Comparison of ENCODE assay signal across 9 mouse cellular contexts in the genomic region with DNA sequence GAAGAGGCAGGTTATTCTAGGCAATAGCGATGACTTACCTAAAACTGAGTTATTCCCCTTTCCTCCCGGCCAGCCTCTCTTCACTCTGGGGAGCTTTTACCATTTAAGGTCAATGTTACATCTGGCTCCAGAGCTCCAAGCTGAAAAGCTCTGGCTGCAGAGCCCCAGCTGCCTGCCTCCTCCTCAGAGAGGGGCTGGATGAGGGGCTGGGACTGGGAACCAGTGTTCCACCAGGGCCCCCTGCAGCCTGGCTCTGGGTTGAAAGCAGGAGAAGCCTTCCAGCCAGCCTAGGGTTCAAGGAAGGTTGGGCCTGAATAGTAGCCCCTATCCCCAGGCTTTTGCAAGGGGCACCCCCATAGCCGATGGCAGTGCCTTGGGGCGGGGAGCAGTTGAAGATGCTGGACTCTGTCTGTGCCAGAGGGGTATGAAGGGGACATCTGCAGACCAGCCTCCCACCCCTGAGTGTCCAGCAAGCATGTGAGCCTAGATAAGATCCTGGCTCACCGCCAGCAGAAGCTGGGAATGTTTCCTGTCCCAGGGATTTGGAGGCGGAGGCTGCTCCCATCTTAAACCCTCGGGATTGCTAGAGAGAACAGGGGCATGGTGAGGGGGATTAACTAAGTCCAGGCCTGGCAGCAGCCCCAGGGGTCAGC. TPM values are rescaled to one million over a fixed set of nuclear protein-coding genes. Genes with fewer than 3 reads are reported as not detected.
DNase-seq lines count a peak whose midpoint lies in the region; ATAC-seq and TF ChIP-seq lines count a peak whose summit lies in the region.
"Had no signal": no experiment of that assay in that cellular context is flagged by ENCODE, and none has a peak within 500 bp of the region (broad histone marks: within the 10 kb centered on the region; RNA-seq: fewer than 3 reads in every experiment).

A gene (minus strand): TSS at position 409 of the 653 bp plus-strand sequence.

- no peaks in the 10 kb centered on the region for H3K36me3 ChIP-seq in heart, embryonic 10.5 days
- no peaks in the 10 kb centered on the region for H3K36me3 ChIP-seq in kidney, embryonic 14.5 days (ENCODE audit: control insufficient read depth, insufficient read depth, low read length)
- no peaks in the 10 kb centered on the region for H3K36me3 ChIP-seq in lung, embryonic 14.5 days (ENCODE audit: insufficient read depth)
- H3K36me3 ChIP-seq in testis, adult 2 months (ENCODE audit: control insufficient read depth, insufficient read depth, low read length): no peaks in the 10 kb centered on the region
- H3K36me3 ChIP-seq: hindbrain, embryonic 15.5 days had no signal

- peak within 1 kb of the TSS; percentile 43 for H3K4me3 ChIP-seq in heart, embryonic 10.5 days
- H3K4me3 ChIP-seq in kidney, embryonic 14.5 days (ENCODE audit: low read length): peak within 1 kb of the TSS; percentile 35
- peak within 1 kb of the TSS; percentile 28 for H3K4me3 ChIP-seq in lung, embryonic 14.5 days (ENCODE audit: low read depth, low read length)
- H3K4me3 ChIP-seq in testis, adult 2 months (ENCODE audit: control insufficient read depth, low read depth, low read length): peak within 1 kb of the TSS; percentile 49
- H3K4me3 ChIP-seq: hindbrain, embryonic 15.5 days had no signal

- H3K4me2 ChIP-seq in kidney, embryonic 14.5 days (replicated peaks; ENCODE audit: low read depth, low read length): peak within 1 kb of the TSS; percentile 42
- H3K4me2 ChIP-seq in lung, embryonic 14.5 days: peak within 1 kb of the TSS; percentile 52
- H3K4me2 ChIP-seq: hindbrain, embryonic 15.5 days had no signal

- TF ChIP-seq CTCF in lung, embryonic 14.5 days (IDR thresholded peaks at IDR 0.05; ENCODE audit: low read depth): no peak
- TF ChIP-seq CTCF in testis, adult 2 months (IDR thresholded peaks at IDR 0.05; ENCODE audit: control insufficient read depth, insufficient read depth, insufficient replicate concordance, low read depth, low read length): no peak

- peaks cover 65% of the 10 kb centered on the region for H3K4me1 ChIP-seq in heart, embryonic 10.5 days
- peaks cover 9% of the 10 kb centered on the region; the same call in 1 of the 2 replicates for H3K4me1 ChIP-seq in kidney, embryonic 14.5 days (ENCODE audit: control insufficient read depth, insufficient read depth, low read length)
- peaks cover 31% of the 10 kb centered on the region for H3K4me1 ChIP-seq in lung, embryonic 14.5 days (ENCODE audit: insufficient read depth)
- peaks cover 3% of the 10 kb centered on the region; the same call in 1 of the 2 replicates for H3K4me1 ChIP-seq in testis, adult 2 months (ENCODE audit: control insufficient read depth, insufficient read depth, low read length)

- peak; percentile 24 for DNase-seq in 3T3-L1 (ENCODE audit: low read depth, low spot score)
- peak; percentile 71 for DNase-seq in adrenal gland, postnatal 10 days
- DNase-seq in heart, embryonic 10.5 days (ENCODE audit: low spot score): peak; percentile 91
- peak; percentile 96 for DNase-seq in lung, embryonic 14.5 days
- DNase-seq in left cerebral cortex, adult 11 months (ENCODE audit: low spot score): no peak
- DNase-seq in layer of hippocampus, adult 11-12 months (ENCODE audit: low spot score): no peak

- peak; percentile 43; the same call in 1 of the 2 replicates for ATAC-seq in kidney, embryonic 14.5 days (ENCODE audit: low FRiP score, low TSS enrichment)
- peak; percentile 79 for ATAC-seq in lung, embryonic 14.5 days (ENCODE audit: insufficient read depth)

- H3K9ac ChIP-seq in kidney, embryonic 14.5 days (ENCODE audit: low read depth, low read length): peak within 1 kb of the TSS; percentile 47; the same call in 1 of the 2 replicates
- H3K9ac ChIP-seq in lung, embryonic 14.5 days: peak within 1 kb of the TSS; percentile 33
- H3K9ac ChIP-seq: hindbrain, embryonic 15.5 days had no signal

- H3K27me3 ChIP-seq in heart, embryonic 10.5 days (ENCODE audit: insufficient read depth, poor library complexity, severe bottlenecking): no peaks in the 10 kb centered on the region
- no peaks in the 10 kb centered on the region for H3K27me3 ChIP-seq in kidney, embryonic 14.5 days (ENCODE audit: control insufficient read depth, insufficient read depth, low read length)
- no peaks in the 10 kb centered on the region for H3K27me3 ChIP-seq in lung, embryonic 14.5 days (ENCODE audit: insufficient read depth, low read length)
- H3K27me3 ChIP-seq in testis, adult 2 months (ENCODE audit: control insufficient read depth, insufficient read depth, low read length): no peaks in the 10 kb centered on the region
- H3K27me3 ChIP-seq: hindbrain, embryonic 15.5 days had no signal

- H3K27ac ChIP-seq in heart, embryonic 10.5 days: peak within 1 kb of the TSS; percentile 86
- peak within 1 kb of the TSS; percentile 90 for H3K27ac ChIP-seq in kidney, embryonic 14.5 days (ENCODE audit: low read depth, low read length)
- H3K27ac ChIP-seq in lung, embryonic 14.5 days (ENCODE audit: low read depth): peak within 1 kb of the TSS; percentile 93
- H3K27ac ChIP-seq in testis, adult 2 months (ENCODE audit: control insufficient read depth, insufficient read depth, low read depth, low read length): peak within 1 kb of the TSS; percentile 68
- H3K27ac ChIP-seq: hindbrain, embryonic 15.5 days had no signal

- no peak for TF ChIP-seq POLR2A in testis, adult 2 months (IDR thresholded peaks at IDR 0.05; ENCODE audit: control insufficient read depth, low read depth, low read length)

- H3K9me3 ChIP-seq in heart, embryonic 10.5 days: no peaks in the 10 kb centered on the region
- no peaks in the 10 kb centered on the region for H3K9me3 ChIP-seq in kidney, embryonic 14.5 days (ENCODE audit: control insufficient read depth, low read length)
- no peaks in the 10 kb centered on the region for H3K9me3 ChIP-seq in lung, embryonic 14.5 days (ENCODE audit: low read depth, low read length)
- H3K9me3 ChIP-seq: hindbrain, embryonic 15.5 days had no signal

- WGBS in heart, embryonic 10.5 days: 24% methylated on average over 7 of the region's 7 CpGs
- 39% methylated on average over 7 of the region's 7 CpGs for WGBS in kidney, embryonic 14.5 days
- WGBS in lung, embryonic 14.5 days: 12% methylated on average over 7 of the region's 7 CpGs

RNA-seq across cellular contexts. Expression of the gene that starts here (rescaled TPM):
- 10 to 100 TPM; 13.6 to 13.9 TPM for total RNA-seq in adrenal gland, postnatal 10 days (2021)
- 5.1 and 6.5 TPM in 2 replicates for polyA plus RNA-seq in heart, embryonic 10.5 days (2016; fragmentation: Nextera tagmentation; extraction: Ambion mirVana)
- polyA plus RNA-seq in kidney, embryonic 14.5 days (2014; fragmentation: Nextera tagmentation; extraction: Ambion mirVana): 8.0 and 15.1 TPM in 2 replicates
- 15.2 and 15.8 TPM in 2 replicates for polyA plus RNA-seq in lung, embryonic 14.5 days (2014; fragmentation: Nextera tagmentation; extraction: Ambion mirVana)
- 2.0 and 3.4 TPM in 2 replicates for polyA plus RNA-seq in testis, adult 2 months (2012; rRNA removed)

Comparison
In these comparisons a context has a peak if more than half of its experiments do, and no peak if none do; other contexts are left out.
1. DNase-seq: peak in 3T3-L1 (single experiment), adrenal gland, postnatal 10 days (single experiment), heart, embryonic 10.5 days (single experiment) and lung, embryonic 14.5 days (single experiment); none in left cerebral cortex, adult 11 months (single experiment) and layer of hippocampus, adult 11-12 months (single experiment).
2. Peak in every context shown above with its lines, with median percentiles within 50 percentile points of each other: H3K27ac ChIP-seq and H3K4me3 ChIP-seq.